Mouse (Mus musculus) heart, postnatal 0 days (tissue): ENCODE results near the gene Slc37a3.

Experiments
- CTCF ChIP-seq: IDR thresholded peaks from 2 replicates; pipeline ENCODE4 v1.5.1; 2016; ENCODE audit warnings: antibody characterized with exemption, control low read depth, low read depth
- EP300 ChIP-seq: IDR thresholded peaks from 2 replicates; pipeline ENCODE4 v1.6.1; 2016; ENCODE audit warnings: antibody characterized with exemption, low read depth

GRCm38 (mm10) chr6:39341798-39342197, 35.7 kb downstream of the Slc37a3 start:
- no peak for TF ChIP-seq EP300
- TF ChIP-seq CTCF = no peak
